Mouse (Mus musculus) left cerebral cortex, adult 9 months (tissue): ENCODE data around the gene Tmem213.

ENCODE experiments used
- DNase-seq, 2 experiments: peaks; one replicate each; pipeline ENCODE4 v3.0.0; 2022; ENCODE audit warnings: low spot score in 2 of 2

Gene Tmem213

DNA sequence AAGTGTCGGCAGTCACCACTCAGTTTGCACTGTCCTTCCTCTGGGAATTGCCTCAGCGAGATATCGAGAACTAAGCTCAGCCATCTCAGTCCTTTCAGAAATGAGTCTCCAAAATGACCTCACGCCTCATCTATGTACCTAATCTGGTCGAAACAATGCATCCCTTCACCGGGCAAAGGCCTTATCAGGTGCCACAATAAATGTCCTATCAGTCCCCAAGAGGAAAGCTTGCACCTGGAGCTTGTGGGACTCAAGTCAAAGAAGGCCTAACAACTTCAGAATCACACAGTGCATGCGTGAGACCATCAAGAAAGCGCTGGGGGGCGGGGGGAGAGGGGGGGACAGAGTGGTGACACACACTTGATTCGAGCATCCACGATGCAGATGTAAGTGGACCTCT is 43.2 kb downstream of the Tmem213 start:
- DNase-seq, result no peak

DNA sequence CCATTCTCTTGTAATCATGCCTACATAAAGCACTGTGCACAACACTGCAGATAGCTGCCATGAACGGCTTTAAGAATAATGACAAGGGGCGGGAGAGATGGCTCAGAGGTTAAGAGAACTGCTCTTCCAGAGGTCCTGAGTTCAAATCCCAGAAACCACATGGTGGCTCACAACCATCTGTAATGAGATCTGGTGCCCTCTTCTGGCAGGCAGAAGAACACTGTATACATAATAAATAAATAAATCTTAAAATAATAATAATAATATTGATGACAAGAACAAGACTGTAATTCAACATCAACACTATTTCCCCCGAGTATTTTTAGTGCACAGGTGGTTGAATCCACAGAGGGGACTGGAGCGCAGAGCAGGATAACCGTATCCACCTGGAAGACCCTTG is 47.1 kb downstream of the Tmem213 start:
- DNase-seq, result no peak

DNA sequence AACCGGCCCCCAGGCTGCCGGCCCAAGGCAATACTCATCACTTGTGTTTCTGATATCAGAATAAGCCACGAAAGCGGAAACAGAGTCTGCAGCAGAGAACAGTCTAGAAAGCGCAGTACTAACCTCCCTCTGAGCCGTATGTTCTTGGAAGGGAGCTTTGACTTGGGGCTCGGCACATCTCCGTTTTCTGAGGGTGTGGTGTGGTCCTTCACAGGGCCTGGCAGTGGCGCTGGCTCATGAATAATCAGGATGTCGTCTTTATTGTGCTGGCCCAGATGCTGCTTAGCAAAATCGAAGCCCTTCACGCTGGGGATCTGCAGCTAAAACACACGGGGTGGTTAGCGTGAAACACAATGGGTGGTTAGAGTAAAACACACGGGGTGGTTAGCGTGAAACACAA is 48.9 kb downstream of the Tmem213 start:
- DNase-seq, result no peak

DNA sequence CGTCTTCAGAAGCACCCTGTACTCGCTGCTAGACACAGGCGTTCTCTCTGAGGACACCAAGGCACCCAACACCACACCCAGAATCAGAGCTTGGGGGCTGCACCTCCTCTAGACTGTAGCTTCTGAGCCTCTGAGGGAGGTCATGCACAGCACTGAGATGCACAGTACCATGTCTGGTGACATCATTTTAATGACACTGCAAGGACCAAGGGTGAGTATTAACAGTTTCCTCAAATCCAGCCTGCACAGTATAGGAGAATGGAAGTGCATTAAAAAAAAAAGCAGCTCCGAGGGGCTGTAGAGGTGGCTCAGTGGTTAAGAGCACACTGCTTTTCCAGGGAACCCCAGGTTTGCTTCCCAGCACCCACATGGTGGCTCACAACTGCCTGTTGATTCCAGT is 50.5 kb downstream of the Tmem213 start:
- DNase-seq, result no peak

DNA sequence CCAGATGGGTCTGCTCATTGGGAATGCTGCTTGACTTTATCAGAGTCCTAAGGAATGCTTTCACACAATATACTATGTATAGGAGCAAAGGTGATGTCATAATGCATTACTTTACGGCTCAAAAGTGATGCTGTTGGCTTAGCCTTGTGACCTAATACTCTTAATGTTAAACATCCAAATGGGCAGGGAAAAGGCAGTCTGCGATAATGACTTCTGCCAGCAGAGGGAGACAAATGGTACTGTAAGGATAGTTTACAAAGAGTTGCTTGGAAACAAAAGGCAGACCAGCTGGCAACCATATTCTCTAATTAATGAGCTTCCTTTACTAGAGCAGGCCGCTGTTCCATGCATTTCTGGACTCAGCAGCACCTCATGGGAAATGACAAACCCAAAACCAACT is 51.0 kb downstream of the Tmem213 start:
- peak; percentile 52 to 93 for DNase-seq

DNA sequence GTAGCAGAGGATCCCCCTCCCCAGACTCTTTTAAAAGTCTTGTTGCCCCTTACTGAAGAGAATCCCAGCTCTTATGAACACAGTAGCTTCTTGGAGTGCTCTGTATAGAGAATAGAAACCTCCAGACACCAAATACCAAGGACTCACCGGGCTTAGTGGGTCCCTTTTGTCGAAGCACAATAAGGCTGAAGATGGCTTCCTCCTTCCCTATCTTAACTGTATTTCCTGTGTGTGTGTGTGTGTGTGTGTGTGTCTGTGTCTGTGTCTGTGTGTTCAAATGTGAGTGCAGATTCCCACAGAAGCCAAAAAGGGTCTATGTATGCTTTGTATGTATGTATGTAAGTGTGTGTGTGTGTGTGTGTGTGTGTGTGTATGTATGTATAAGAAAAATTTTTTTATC is 51.5 kb downstream of the Tmem213 start:
- no peak for DNase-seq

DNA sequence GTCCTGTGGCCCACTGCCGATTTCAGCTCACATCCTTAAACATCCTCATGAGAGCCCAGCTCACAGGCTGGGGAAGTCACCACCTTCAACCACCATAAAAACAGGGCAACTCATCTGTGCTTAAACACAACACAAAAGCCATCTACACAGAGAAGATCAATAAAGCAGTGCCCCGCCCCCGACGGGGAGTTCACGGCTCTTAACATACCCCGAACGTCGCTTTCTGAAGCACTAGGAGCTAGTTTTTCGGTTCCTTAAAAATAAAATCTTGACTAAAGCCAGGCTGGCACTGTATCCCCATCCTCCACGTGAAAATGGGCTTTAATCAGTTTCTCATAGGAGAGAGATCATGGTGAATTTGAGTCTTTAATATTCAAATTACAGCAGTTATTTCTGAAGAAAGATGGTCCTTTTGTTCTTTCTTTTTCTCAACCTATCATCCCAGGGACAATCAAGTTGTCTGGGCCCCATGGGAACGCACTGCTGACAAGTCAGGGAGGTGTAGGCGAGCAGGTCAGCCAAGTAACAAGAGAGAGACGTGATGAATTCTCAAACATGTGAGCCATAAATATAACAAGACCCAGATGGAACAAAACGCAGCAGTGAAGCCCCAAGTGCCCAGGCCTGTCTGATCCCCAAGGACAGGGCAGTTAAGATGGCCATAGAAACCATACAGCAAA is 53.9 kb downstream of the Tmem213 start:
- DNase-seq, result no peak

DNA sequence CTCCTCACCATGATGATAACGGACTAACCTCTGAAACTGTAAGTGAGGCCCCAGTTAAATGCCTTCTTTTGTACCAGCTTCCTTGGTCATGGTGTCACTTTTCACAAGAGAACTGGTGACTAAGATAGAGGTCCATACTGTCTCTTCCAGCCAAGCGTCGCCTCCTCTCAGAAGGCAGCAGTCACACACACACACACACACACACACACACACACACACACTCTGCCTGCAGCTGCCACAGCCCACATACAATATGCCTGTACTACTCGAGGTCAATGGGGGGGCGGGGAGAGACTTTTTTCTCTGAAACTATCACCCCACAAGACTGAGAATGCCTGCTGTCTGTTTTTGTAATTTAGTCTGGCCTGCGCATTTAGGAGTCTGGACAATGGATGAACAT is 55.6 kb downstream of the Tmem213 start:
- DNase-seq, result no peak

DNA sequence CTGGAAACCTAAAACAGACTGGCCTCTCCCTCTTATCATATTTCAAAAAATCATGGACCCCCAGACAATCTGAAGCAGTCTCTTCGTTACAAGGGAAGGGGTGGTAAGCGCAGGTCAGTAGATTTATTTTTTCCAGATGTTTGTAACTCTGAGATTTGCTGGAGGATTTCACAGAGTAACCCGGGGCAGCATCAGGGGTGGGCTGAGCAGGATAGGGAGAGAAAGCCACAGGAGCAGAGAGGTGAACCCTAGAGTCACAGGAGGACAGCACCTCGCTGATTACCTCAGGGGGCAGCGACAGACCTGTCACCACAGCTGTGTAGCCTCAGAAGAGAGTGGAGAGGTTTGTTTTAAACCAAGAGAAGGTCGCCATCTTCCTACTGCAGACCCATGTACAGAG is 56.3 kb downstream of the Tmem213 start:
- DNase-seq, result no peak
